Mouse (Mus musculus): Measurements from ENCODE around the gene Plac8.

Plac8 gene

DNA sequence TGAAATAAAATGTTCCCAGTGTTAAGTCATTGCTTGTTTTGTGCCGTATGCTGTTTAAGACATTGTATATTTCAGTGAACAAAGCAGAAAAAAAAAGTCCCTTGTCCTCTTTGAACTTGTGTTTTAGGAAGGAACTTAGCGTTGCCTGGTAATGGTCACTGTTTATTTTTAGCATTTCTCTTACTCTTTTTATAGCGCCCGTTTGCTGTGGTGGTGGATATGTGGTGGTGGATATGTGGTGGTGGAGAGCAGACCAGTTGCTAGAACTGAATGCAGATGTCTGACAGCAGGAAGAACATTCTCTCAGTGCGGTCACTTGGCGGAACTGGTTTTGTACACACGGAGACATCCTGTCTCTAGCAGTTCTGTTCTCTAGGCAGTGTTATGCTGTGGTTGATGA lies 45.9 kb downstream of the Plac8 start:
- no peak for DNase-seq

DNA sequence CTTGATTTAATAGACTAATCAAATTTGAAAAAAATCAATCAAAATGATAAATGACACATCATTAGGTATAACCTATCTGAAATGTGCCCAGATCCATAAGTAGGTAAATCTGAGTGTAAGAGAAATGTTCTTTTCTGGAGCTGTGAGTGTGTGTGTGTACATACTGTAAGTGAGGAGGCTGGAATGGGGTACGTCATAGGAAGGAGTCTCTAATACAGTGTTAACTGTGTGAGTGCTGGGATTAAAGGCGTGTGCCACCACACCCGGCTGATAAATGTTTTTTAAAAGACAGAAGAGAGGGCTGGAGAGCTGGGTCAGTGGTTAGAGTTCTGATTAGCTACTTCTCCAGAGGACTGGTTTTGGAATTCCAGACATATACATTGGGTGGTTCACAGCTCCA lies 46.4 kb downstream of the Plac8 start:
- no peak for DNase-seq

- no peak for DNase-seq
Measured at GRCm38 (mm10) chr5:100524921-100525320, 47.1 kb downstream of the Plac8 start.

DNA sequence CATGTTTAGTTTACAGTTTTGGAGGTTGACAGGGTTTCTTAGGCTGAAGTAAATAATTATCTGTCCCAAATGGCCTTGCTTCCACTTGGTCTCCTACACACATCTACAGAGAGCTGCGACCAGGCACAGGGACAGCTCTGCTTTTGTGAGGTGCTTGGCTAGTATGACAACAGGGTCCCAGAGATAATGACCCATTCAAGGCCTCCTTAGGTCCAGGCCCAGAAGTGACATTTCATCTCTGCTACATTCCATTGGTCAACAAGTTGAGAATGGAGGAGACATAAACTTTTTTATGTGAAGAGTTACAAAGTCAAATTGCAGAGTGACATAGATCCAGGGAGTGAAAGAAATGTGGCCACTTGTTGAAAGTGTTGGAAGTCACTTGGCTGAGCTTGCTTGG lies 48.7 kb downstream of the Plac8 start:
- no peak for DNase-seq

GRCm38 (mm10) chr5:100520223-100520622 lies 51.8 kb downstream of the Plac8 start:
- DNase-seq, result no peak

GRCm38 (mm10) chr5:100519027-100519411 lies 53.0 kb downstream of the Plac8 start:
- no peak for DNase-seq

DNA sequence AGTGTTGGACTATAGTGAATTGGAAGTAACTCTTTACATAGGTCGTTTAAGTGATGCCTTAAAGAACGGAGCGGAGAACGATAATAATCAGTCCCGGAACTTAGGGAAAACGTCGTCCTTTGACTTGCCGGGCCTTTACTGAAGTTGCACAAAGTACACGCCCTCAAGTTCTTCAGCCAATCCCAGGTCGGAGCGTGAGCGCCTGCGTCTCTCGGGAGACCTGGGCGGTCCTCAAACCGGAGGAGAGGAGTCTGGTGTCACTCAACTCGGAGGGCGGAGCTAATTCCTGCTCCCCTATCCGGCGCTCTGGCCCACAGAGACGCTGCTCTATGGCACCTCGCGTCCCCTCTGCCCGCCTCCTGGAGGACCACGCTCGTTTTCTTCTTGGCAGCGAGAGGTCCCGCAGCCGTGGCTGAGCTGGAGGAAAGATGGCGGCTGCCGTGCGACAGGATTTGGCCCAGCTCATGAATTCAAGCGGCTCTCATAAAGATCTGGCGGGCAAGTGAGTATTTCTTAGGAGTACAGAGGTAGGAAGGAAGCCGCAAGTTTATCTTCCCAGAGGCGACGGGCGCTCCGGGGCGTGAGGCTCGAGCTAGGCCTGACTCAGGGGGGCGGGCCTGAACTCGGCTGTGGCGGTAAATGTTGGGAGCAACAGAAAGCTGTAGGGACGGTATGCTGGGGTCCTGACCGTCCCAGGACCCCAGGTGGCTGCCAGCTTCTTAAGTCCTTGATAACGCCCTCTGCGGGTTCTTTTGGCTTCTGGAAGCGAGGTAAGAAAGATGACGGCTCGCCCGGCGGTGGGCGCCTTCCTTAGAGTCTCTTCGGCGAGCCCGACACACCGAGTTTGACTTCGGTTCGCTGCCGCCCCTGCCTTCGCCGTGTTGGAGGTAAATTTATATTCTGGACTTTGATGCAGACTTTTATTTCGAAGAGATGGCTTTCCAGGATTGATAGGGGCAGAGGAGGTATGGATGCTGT lies 53.7 kb downstream of the Plac8 start, which contains the start of gene Cops4:
Gene Cops4, plus strand, starts transcription at position 261 of the 978 bp plus-strand sequence.
- DNase-seq, result peak; percentile 100

DNA sequence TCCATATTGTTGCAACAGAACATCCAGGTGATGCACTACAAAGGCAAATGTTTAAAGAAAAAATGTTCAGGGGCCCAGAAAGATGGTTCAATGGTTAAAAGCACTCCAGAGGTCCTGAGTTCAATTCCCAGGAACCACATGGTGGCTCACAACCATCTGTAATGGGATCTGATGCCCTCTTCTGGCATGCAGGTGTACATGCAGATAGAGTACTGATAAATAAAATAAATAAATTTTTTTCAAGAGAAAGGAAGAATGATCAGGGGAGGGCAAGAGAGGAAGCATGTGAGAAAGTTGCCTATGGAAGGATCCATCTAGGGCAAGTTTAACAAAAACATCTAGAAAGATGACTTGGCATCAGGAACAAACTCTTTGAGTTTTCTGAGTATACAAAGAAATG lies 59.5 kb downstream of the Plac8 start:
- no peak for DNase-seq

- DNase-seq, result no peak
Measured at GRCm38 (mm10) chr5:100509247-100509646, 62.8 kb downstream of the Plac8 start.

Data from retina, postnatal 1 day (tissue).